Mouse (Mus musculus): ENCODE data around the gene Gm45711. TPM values are rescaled to one million over a fixed set of nuclear protein-coding genes. Genes with fewer than 3 reads are reported as not detected.

Gene Gm45711
- polyA plus RNA-seq, 1 experiment: not detected

DNA sequence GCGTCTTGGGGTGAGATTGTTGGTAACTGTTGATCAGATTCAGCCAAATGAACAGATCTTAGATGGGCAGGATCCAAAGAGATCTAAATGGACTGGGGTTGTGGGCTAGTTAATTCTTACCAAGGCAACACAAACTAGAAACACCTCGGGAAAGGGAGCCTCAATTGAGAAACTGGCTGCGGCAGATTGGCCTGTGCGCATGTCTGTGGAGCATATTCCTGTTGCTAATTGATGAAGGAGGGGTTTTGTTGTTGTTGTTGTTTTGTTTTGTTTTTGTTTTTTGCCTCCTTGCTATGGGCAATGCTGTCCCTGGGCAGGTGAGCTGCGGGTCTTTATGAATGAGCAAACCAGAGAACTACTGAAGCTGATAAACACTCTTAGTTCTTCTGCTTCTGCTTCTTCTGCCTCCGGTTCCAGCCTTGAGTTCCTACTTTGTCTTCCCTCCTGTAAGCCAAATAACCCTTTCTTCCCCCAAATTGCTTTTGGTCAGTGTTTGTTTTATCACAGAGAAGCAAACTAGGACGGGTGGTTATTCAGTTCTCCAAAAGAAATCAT, 60.4 kb downstream of the Gm45711 start:
- no peak for TF ChIP-seq GATA1 (IDR thresholded peaks at IDR 0.05; ENCODE audit: low read length)

DNA sequence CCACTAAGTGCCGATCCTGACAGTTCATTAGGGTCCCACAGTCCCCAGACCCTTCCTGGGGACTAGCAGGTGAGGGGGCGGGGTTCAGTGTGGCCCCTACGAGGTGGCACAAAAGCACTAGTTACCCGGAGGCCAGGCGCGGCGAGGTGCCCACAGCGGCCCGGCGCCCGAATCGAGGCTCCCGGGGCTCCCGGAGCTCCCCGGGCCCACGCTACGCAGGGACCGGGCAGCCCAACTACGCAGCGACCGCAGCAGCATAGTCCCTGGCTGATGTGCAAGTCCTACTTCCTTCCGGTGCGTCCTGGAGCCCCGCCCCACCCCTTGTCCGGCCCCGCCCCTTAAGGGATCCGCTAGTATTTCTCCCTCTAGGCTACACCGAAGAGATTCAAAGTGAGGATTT, 61.6 kb downstream of the Gm45711 start, which contains the start of gene Tk2:
Gene Tk2 (minus strand): TSS at position 283 of the 400 bp plus-strand sequence.
- no peak for TF ChIP-seq GATA1 (IDR thresholded peaks at IDR 0.05; ENCODE audit: low read length)

- TF ChIP-seq GATA1 (IDR thresholded peaks at IDR 0.05; ENCODE audit: low read length): no peak
Observed at GRCm38 (mm10) chr8:104247908-104248275, 62.0 kb downstream of the Gm45711 start.

GRCm38 (mm10) chr8:104247054-104247907, 62.6 kb downstream of the Gm45711 start:
- no peak for TF ChIP-seq GATA1 (IDR thresholded peaks at IDR 0.05; ENCODE audit: low read length)

GRCm38 (mm10) chr8:104246621-104247020, 63.3 kb downstream of the Gm45711 start:
- no peak for TF ChIP-seq GATA1 (IDR thresholded peaks at IDR 0.05; ENCODE audit: low read length)

GRCm38 (mm10) chr8:104242038-104242644, 67.7 kb downstream of the Gm45711 start:
- TF ChIP-seq GATA1 (IDR thresholded peaks at IDR 0.05; ENCODE audit: low read length): peak; percentile 84

DNA sequence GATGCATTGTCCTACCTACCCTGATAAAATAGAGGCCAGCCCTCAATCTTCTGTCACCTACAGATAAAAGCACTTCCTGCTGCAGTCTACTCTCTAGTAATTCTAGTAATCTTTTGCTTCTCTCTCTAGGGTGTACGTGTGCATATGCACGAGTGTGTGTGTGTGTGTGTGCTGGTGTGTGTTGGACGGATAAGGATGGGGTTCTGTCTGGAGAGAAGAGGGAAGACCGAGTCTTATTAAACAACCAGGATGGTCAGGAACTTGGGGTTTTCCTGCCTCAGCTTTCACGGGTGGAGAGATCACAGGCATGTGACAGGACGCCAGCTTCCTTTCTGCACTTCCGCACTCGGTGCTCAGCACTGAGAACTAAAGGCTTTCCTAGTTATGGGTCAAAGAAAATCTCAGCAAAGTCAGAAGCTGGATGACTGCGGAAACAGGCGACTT, 70.4 kb downstream of the Gm45711 start:
- peak; percentile 78 for TF ChIP-seq GATA1 (IDR thresholded peaks at IDR 0.05; ENCODE audit: low read length)

DNA sequence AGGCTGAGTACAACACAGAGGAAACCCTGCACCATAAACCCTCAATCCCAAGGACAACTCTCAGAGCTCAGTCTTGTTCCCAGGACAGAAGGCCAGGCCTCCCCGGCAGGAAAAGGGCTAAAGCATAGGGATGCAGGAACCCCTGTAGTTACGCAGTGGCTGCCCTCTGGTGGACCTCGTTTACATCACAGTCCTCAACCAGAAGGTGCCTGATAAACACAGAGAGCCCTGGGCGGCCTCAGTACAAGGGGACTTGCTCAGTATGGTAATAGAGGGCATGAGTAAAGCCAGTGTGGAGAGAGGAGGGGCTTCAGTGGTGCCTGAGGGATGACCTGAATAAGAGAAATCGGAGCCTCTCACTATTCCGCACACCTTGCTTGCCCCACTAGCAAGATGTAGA, 75.3 kb downstream of the Gm45711 start:
- no peak for TF ChIP-seq GATA1 (IDR thresholded peaks at IDR 0.05; ENCODE audit: low read length)

DNA sequence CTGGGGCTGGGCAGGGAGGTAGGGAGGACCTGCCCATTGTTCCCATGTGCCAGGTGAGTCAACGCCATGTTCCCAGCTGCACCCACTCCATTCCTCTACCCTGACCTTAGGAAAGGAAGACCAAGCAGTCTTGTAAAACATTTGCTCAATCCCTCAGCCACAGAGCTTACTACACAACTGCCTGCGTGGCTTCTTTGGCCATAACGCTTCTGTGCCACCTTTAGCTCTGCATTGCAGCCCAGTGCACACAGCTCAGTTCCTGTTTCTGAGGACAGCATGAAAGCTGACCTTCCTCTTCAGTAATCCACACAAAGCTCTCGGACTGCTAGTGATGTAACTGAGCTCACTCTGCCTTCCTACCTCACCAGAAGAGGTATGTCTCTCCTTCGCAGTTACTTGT, 77.0 kb downstream of the Gm45711 start:
- no peak for TF ChIP-seq GATA1 (IDR thresholded peaks at IDR 0.05; ENCODE audit: low read length)

DNA sequence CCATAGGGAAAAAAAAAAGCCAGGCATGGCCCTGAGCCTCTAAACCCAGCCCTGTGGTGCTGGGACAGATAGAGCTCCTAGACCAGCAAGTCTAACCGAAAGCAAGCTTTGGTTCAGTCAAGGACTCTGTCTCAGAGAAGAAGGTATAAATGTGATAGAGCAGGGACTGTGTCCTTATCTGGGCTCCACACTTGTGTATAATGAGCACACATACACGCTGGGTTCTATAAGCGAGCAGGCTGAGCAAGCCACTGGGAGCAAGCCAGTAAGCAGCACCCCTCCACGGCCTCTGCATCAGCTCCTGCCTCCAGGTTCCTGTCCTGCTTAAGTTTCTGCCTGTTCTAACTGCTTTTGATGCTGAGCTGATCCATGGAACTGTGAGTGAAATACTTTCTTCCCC, 77.8 kb downstream of the Gm45711 start:
- TF ChIP-seq GATA1 (IDR thresholded peaks at IDR 0.05; ENCODE audit: low read length): no peak

Other genes with a start within 250 kb of the Gm45711 start
- gene Cdh5, start 208.5 kb downstream of the Gm45711 start, polyA plus RNA-seq (2012): not detected in 2 replicates
- gene Bean1, start 139.6 kb downstream of the Gm45711 start, polyA plus RNA-seq (2012): not detected in 2 replicates
- 26.8 and 33.1 TPM in 2 replicates for gene Tk2, start 61.5 kb downstream of the Gm45711 start, polyA plus RNA-seq (2012)
- 4.0 and 4.9 TPM in 2 replicates for gene Cklf, start 59.2 kb downstream of the Gm45711 start, polyA plus RNA-seq (2012)
- not detected in 2 replicates for gene Cmtm2a, start 16.9 kb downstream of the Gm45711 start, polyA plus RNA-seq (2012)
- not detected in 2 replicates for gene Cmtm1, start 64 bp upstream of the Gm45711 start, polyA plus RNA-seq (2012)
- not detected in 2 replicates for gene Gm11020, start 11.5 kb upstream of the Gm45711 start, polyA plus RNA-seq (2012)
- not detected in 2 replicates for gene Cmtm2b, start 12.1 kb upstream of the Gm45711 start, polyA plus RNA-seq (2012)
- gene Cmtm3, start 29.3 kb upstream of the Gm45711 start, polyA plus RNA-seq (2012): not detected in 2 replicates
- not detected in 2 replicates for gene Cmtm4, start 85.7 kb upstream of the Gm45711 start, polyA plus RNA-seq (2012)
- 22.0 and 28.3 TPM in 2 replicates for gene Dync1li2, start 133.0 kb upstream of the Gm45711 start, polyA plus RNA-seq (2012)
- gene Terb1, start 199.8 kb upstream of the Gm45711 start, polyA plus RNA-seq (2012): not detected in 2 replicates
- gene Nae1, start 224.6 kb upstream of the Gm45711 start, polyA plus RNA-seq (2012): 5.5 and 8.9 TPM in 2 replicates
- 0.10 and 0.36 TPM in 2 replicates for gene Car7, start 224.6 kb upstream of the Gm45711 start, polyA plus RNA-seq (2012)

All from G1E-ER4 (cell line).